In genomic region chr12:32828137-32828760, GRCm38 (mm10) we compare ENCODE assay signal across 16 mouse cellular contexts. TPM values are rescaled to one million over a fixed set of nuclear protein-coding genes. Genes with fewer than 3 reads are reported as not detected.
DNase-seq lines count a peak whose midpoint lies in the region; ATAC-seq and TF ChIP-seq lines count a peak whose summit lies in the region.
"Had no signal": no experiment of that assay in that cellular context is flagged by ENCODE, and none has a peak within 500 bp of the region (broad histone marks: within the 10 kb centered on the region; RNA-seq: fewer than 3 reads in every experiment).

No protein-coding gene starts in this region.

- no peak for TF ChIP-seq POLR2A in cerebellum, adult 2 months (IDR thresholded peaks at IDR 0.05; ENCODE audit: borderline replicate concordance, insufficient read depth, low read length)

- WGBS in cerebellum, adult 2 months: 6% methylated on average over 8 of the region's 8 CpGs

- no peak for TF ChIP-seq CTCF in cerebellum, adult 2 months (IDR thresholded peaks at IDR 0.05; ENCODE audit: borderline replicate concordance, insufficient read depth, low read depth, low read length)

- H3K4me3 ChIP-seq in cerebellum, adult 2 months (replicated peaks; ENCODE audit: insufficient read depth, low read depth, low read length): no peak overlapping the region
- H3K4me3 ChIP-seq: embryonic facial prominence, embryonic 12.5 days; forebrain, embryonic 13.5 days; limb, embryonic 15.5 days; midbrain, embryonic 15.5 days had no signal

- peaks cover 14% of the 10 kb centered on the region for H3K4me1 ChIP-seq in cerebellum, adult 2 months (ENCODE audit: control insufficient read depth, insufficient read depth, low read length)
- H3K4me1 ChIP-seq: embryonic facial prominence, embryonic 12.5 days; limb, embryonic 15.5 days had no signal

- peak in 1 of 2 experiments; percentile 30 for DNase-seq in cerebellum, adult 2 months
- DNase-seq in cerebellum, adult 8-10 months: no peak
- DNase-seq in layer of hippocampus, adult 9-11 months: peak; percentile 33
- DNase-seq in layer of hippocampus, postnatal 10 days (ENCODE audit: low spot score in 2 of 2): no peak
- DNase-seq in spleen, postnatal 36 days (ENCODE audit: low spot score in 2 of 2): peak; percentile 13 to 23
- DNase-seq in spleen, postnatal 4 days (ENCODE audit: low spot score in 2 of 2): no peak
- DNase-seq: cerebellum, adult 9-10 months; heart, adult 11 months; lung, postnatal 10 days; right cerebral cortex, postnatal 4 days had no signal

- H3K27ac ChIP-seq in cerebellum, adult 2 months (ENCODE audit: insufficient read depth, low read length): peak overlapping the region; percentile 73
- H3K27ac ChIP-seq: embryonic facial prominence, embryonic 12.5 days; forebrain, embryonic 13.5 days; limb, embryonic 15.5 days; midbrain, embryonic 15.5 days had no signal

- H3K27me3 ChIP-seq in cerebellum, adult 2 months (ENCODE audit: control insufficient read depth, insufficient read depth, low read length): no peaks in the 10 kb centered on the region
- H3K27me3 ChIP-seq: embryonic facial prominence, embryonic 12.5 days; forebrain, embryonic 13.5 days; limb, embryonic 15.5 days; midbrain, embryonic 15.5 days had no signal

- no peak for ATAC-seq in erythroblast, adult 5-6 weeks (replicated peaks; ENCODE audit: low FRiP score, poor library complexity, severe bottlenecking)
- ATAC-seq in megakaryocyte-erythroid progenitor cell, adult 5-6 weeks (replicated peaks; ENCODE audit: low FRiP score, low TSS enrichment, poor library complexity, severe bottlenecking): no peak
- ATAC-seq: forebrain, embryonic 13.5 days; midbrain, embryonic 15.5 days had no signal

RNA-seq across cellular contexts. Expression of gene Nampt, which starts 8.9 kb away (rescaled TPM):
- 29.8 and 30.2 TPM in 2 replicates for polyA plus RNA-seq in cerebellum, adult 2 months (2012; rRNA removed)
- total RNA-seq in layer of hippocampus, postnatal 10 days (2021): 10 to 100 TPM; 48.1 to 48.9 TPM
- 13.2 and 23.6 TPM in 2 replicates for total RNA-seq in erythroblast, adult 5-6 weeks (2015; ENCODE audit: low replicate concordance)
- total RNA-seq in erythroblast, adult 5-6 weeks (2017; ENCODE audit: low replicate concordance): 11.6 and 20.8 TPM in 2 replicates
- total RNA-seq in megakaryocyte-erythroid progenitor cell, adult 5-6 weeks (2014; fragmentation: Nextera tagmentation): 22.3 and 24.4 TPM in 2 replicates
- 40.3 and 50.5 TPM in 2 replicates for total RNA-seq in megakaryocyte-erythroid progenitor cell, adult 5-6 weeks (2017)

Comparison
In these comparisons a context has a peak if more than half of its experiments do, and no peak if none do; other contexts are left out.
1. DNase-seq: peak in layer of hippocampus, adult 9-11 months (single experiment) and spleen, postnatal 36 days (2 of 2); none in cerebellum, adult 8-10 months (single experiment), layer of hippocampus, postnatal 10 days (0 of 2) and spleen, postnatal 4 days (0 of 2).